Mouse (Mus musculus): ENCODE data around the gene Grin2c.

- TF ChIP-seq GATA1 (IDR thresholded peaks at IDR 0.05; ENCODE audit: low read length) (no peak), TAL1 (IDR thresholded peaks at IDR 0.05; ENCODE audit: low read length) (no peak)
Observed at GRCm38 (mm10) chr11:115283891-115284620, 17.0 kb upstream of the Grin2c start.

Measured in erythroblast, embryonic 14.5 days (primary cell).